Mouse (Mus musculus) thymus, adult 2 months (tissue): ENCODE measurements around the gene Adpgk.

Experiments used
- CTCF ChIP-seq: fragments of 200-500 bp; IDR thresholded peaks from 2 replicates; pipeline ENCODE4 v1.5.1; 2012; ENCODE audit warnings: mild to moderate bottlenecking, control low read depth, low read length, moderate library complexity, borderline replicate concordance; ENCODE audit not compliant: control insufficient read depth, poor library complexity, insufficient read depth; ENCODE audit errors: extremely low read depth
- POLR2A ChIP-seq: fragments of 200-500 bp; IDR thresholded peaks from 2 replicates; pipeline ENCODE4 v1.6.1; 2012; ENCODE audit warnings: mild to moderate bottlenecking, low read length, control low read depth, moderate library complexity; ENCODE audit not compliant: control insufficient read depth, poor library complexity, insufficient read depth; ENCODE audit errors: extremely low read depth

DNA sequence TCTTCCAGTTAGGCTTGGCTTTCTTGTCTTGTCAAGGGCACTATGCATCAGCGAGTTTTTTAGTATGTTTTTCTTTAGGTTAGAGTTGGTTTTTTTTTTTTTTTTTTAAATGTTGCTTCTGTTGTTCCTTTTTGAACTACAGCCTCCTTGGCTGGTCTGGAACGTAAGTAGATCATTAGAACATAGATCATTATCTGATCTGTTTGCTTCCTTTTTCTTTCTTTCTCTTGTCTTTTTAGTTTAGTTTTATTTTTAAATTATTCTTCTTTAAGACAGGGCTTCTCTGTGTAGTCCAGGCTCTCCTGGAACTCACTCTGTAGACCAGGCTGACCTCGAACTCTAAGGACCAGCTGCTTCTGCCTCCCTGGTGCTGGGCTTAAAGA is 1.1 kb downstream of the Adpgk start:
- TF ChIP-seq CTCF (no peak), POLR2A (no peak)
